Comparison of ENCODE assay signal across 28 mouse cellular contexts in genomic region chr1:21927182-21927581, GRCm38 (mm10). TPM values are rescaled to one million over a fixed set of nuclear protein-coding genes. Genes with fewer than 3 reads are reported as not detected.
"Had no signal": no experiment of that assay in that cellular context is flagged by ENCODE, and none has a peak within 500 bp of the region (broad histone marks: within the 10 kb centered on the region; RNA-seq: fewer than 3 reads in every experiment).

No protein-coding gene starts in this region.

- ATAC-seq: forebrain, embryonic 13.5 days; forebrain, embryonic 14.5 days; forebrain, embryonic 15.5 days; forebrain, embryonic 16.5 days; forebrain, postnatal 0 days had no signal

- H3K27ac ChIP-seq: embryonic facial prominence, embryonic 10.5 days; embryonic facial prominence, embryonic 12.5 days; embryonic facial prominence, embryonic 13.5 days; embryonic facial prominence, embryonic 15.5 days; forebrain, embryonic 10.5 days; forebrain, embryonic 12.5 days; forebrain, embryonic 13.5 days; forebrain, embryonic 15.5 days; gastrocnemius, adult 2 months had no signal

- DNase-seq: cerebellum, adult 2 months; cerebellum, adult 8-10 months; cerebellum, adult 9-10 months; cerebellum, adult 9-11 months; cerebellum, postnatal 10 days; cerebellum, postnatal 14 days; cerebellum, postnatal 25 days; cerebellum, postnatal 36 days; embryo, embryonic 11 days; forebrain, postnatal 0 days; gastrocnemius, adult 2 months; gastrocnemius, postnatal 10 days; gastrocnemius, postnatal 14 days; gastrocnemius, postnatal 25 days; gastrocnemius, postnatal 36 days; heart, adult 11 months; heart, adult 18-20 months had no signal

- H3K4me2 ChIP-seq: embryonic facial prominence, embryonic 12.5 days; embryonic facial prominence, embryonic 13.5 days; embryonic facial prominence, embryonic 15.5 days; forebrain, embryonic 12.5 days; forebrain, embryonic 13.5 days; forebrain, embryonic 15.5 days had no signal

- H3K9ac ChIP-seq: embryonic facial prominence, embryonic 12.5 days; embryonic facial prominence, embryonic 13.5 days; embryonic facial prominence, embryonic 15.5 days; forebrain, embryonic 12.5 days; forebrain, embryonic 13.5 days; forebrain, embryonic 15.5 days; forebrain, postnatal 0 days had no signal

- H3K9me3 ChIP-seq: embryonic facial prominence, embryonic 10.5 days; embryonic facial prominence, embryonic 12.5 days; embryonic facial prominence, embryonic 13.5 days; embryonic facial prominence, embryonic 15.5 days; forebrain, embryonic 10.5 days; forebrain, embryonic 12.5 days; forebrain, embryonic 13.5 days; forebrain, embryonic 15.5 days had no signal

- H3K4me1 ChIP-seq: embryonic facial prominence, embryonic 10.5 days; embryonic facial prominence, embryonic 12.5 days; embryonic facial prominence, embryonic 13.5 days; embryonic facial prominence, embryonic 15.5 days; forebrain, embryonic 10.5 days; forebrain, embryonic 12.5 days; forebrain, embryonic 13.5 days; forebrain, embryonic 15.5 days had no signal

- H3K27me3 ChIP-seq: embryonic facial prominence, embryonic 12.5 days; embryonic facial prominence, embryonic 13.5 days; embryonic facial prominence, embryonic 15.5 days; forebrain, embryonic 12.5 days; forebrain, embryonic 13.5 days; forebrain, embryonic 15.5 days had no signal

- H3K4me3 ChIP-seq: embryonic facial prominence, embryonic 10.5 days; embryonic facial prominence, embryonic 12.5 days; embryonic facial prominence, embryonic 13.5 days; embryonic facial prominence, embryonic 15.5 days; erythroblast, embryonic 14.5 days; forebrain, embryonic 10.5 days; forebrain, embryonic 12.5 days; forebrain, embryonic 13.5 days; forebrain, embryonic 15.5 days; gastrocnemius, adult 2 months had no signal

- H3K36me3 ChIP-seq: embryonic facial prominence, embryonic 10.5 days; embryonic facial prominence, embryonic 12.5 days; embryonic facial prominence, embryonic 13.5 days; embryonic facial prominence, embryonic 15.5 days; forebrain, embryonic 10.5 days; forebrain, embryonic 12.5 days; forebrain, embryonic 15.5 days had no signal

RNA-seq across cellular contexts. Expression of gene Kcnq5, which starts 34.6 kb away (rescaled TPM):
- polyA plus RNA-seq: erythroblast, embryonic 14.5 days had no signal
